Mouse (Mus musculus): Measurements from ENCODE around the gene Psme4. TPM values are rescaled to one million over a fixed set of nuclear protein-coding genes. Genes with fewer than 3 reads are reported as not detected.

Gene Psme4
- polyA plus RNA-seq, 1 experiment from 2014 or later: 48.5 TPM

Other genes with a start within 250 kb of the Psme4 start
- gene Acyp2, start 122.1 kb upstream of the Psme4 start, polyA plus RNA-seq (2014; fragmentation: Nextera tagmentation; extraction: Ambion mirVana): 12.4 and 14.6 TPM in 2 replicates
- gene Gpr75, start 113.6 kb downstream of the Psme4 start, polyA plus RNA-seq (2014; fragmentation: Nextera tagmentation; extraction: Ambion mirVana): 1.2 and 1.7 TPM in 2 replicates
- 29.5 and 33.7 TPM in 2 replicates for gene Asb3, start 113.7 kb downstream of the Psme4 start, polyA plus RNA-seq (2014; fragmentation: Nextera tagmentation; extraction: Ambion mirVana)
- gene Erlec1, start 182.6 kb downstream of the Psme4 start, polyA plus RNA-seq (2014; fragmentation: Nextera tagmentation; extraction: Ambion mirVana): 9.1 and 13.2 TPM in 2 replicates
- gene Chac2, start 214.6 kb downstream of the Psme4 start, polyA plus RNA-seq (2014; fragmentation: Nextera tagmentation; extraction: Ambion mirVana): 16.7 and 18.8 TPM in 2 replicates